In the genomic region with DNA sequence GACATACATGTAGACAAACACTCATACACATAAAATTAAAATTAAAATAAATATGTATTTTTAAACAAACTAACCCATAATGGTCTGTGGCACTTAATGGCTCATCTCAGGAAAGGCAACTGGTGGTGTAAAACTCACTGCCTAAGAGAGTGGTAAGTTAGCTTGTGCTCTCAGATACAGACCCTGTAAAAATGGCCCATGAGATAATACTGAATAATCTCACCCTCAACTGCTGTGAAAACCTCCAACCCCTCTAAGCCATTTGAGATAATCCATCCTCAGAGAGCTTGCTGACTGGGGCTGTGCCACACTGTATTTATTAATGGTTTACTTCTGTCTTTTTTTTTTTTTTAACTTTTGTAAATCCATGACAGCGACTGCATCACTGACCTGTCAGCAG, we compare ENCODE assay signal across 18 mouse cellular contexts. TPM values are rescaled to one million over a fixed set of nuclear protein-coding genes. Genes with fewer than 3 reads are reported as not detected.
"Had no signal": no experiment of that assay in that cellular context is flagged by ENCODE, and none has a peak within 500 bp of the region (broad histone marks: within the 10 kb centered on the region; RNA-seq: fewer than 3 reads in every experiment).

No protein-coding gene starts in this region.

- H3K4me1 ChIP-seq: stomach, embryonic 15.5 days had no signal

- H3K4me3 ChIP-seq: neural tube, embryonic 12.5 days; neural tube, embryonic 13.5 days; neural tube, embryonic 15.5 days; stomach, embryonic 15.5 days had no signal

- H3K27me3 ChIP-seq: stomach, embryonic 15.5 days had no signal

- H3K36me3 ChIP-seq: neural tube, embryonic 12.5 days; neural tube, embryonic 15.5 days; stomach, embryonic 15.5 days had no signal

- H3K9ac ChIP-seq: neural tube, embryonic 12.5 days; neural tube, embryonic 13.5 days; neural tube, embryonic 15.5 days; stomach, embryonic 15.5 days had no signal

- H3K9me3 ChIP-seq: neural tube, embryonic 12.5 days; neural tube, embryonic 13.5 days; neural tube, embryonic 15.5 days; stomach, embryonic 15.5 days had no signal

- DNase-seq: retina, postnatal 1 day; right cerebral cortex, adult 18-20 months; right cerebral cortex, postnatal 14 days; right cerebral cortex, postnatal 25 days; right cerebral cortex, postnatal 4 days; spleen, adult 18-20 months; thymus, adult 18-20 months; thymus, adult 2 months; thymus, postnatal 14 days; thymus, postnatal 25 days; thymus, postnatal 36 days; thymus, postnatal 4 days had no signal

- H3K4me2 ChIP-seq: neural tube, embryonic 12.5 days; neural tube, embryonic 13.5 days; neural tube, embryonic 15.5 days; stomach, embryonic 15.5 days had no signal

- H3K27ac ChIP-seq: neural tube, embryonic 12.5 days; neural tube, embryonic 13.5 days; neural tube, embryonic 15.5 days; stomach, embryonic 15.5 days; stomach, postnatal 0 days had no signal

RNA-seq across cellular contexts. Expression of gene Zfp9, which starts 3.0 kb away (rescaled TPM):
- total RNA-seq: neutrophil, adult 5-6 weeks had no signal
